Mouse (Mus musculus) layer of hippocampus, adult 11-12 months (tissue): ENCODE results near the gene Cfap58.

Experiments
- DNase-seq: peaks from one replicate; pipeline ENCODE4 v3.0.0; 2022; ENCODE audit warnings: low spot score

Gene Cfap58

GRCm38 (mm10) chr19:47978109-47978701 is 40.7 kb downstream of the Cfap58 start:
- no peak for DNase-seq

DNA sequence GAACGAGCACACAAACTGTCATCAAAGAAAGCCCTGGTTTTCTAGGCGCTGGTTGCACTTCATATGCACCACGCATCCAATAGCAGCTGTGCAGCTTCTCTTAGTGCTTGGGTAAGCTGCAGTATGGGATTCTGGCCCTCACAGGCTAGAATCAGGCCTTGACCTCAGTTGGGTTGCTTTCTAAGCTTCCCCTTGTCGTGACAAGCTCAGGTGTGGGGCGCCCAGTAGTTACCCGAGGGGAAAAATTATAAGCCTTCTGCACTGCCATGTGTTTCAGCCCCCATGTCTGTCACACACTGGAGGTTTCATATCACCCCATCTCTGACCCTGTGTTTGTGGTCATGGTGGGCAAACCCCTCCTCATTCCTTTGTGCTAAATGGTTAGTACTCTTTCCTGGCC is 42.0 kb downstream of the Cfap58 start:
- DNase-seq: no peak

GRCm38 (mm10) chr19:47980241-47980640 is 42.8 kb downstream of the Cfap58 start:
- no peak for DNase-seq

DNA sequence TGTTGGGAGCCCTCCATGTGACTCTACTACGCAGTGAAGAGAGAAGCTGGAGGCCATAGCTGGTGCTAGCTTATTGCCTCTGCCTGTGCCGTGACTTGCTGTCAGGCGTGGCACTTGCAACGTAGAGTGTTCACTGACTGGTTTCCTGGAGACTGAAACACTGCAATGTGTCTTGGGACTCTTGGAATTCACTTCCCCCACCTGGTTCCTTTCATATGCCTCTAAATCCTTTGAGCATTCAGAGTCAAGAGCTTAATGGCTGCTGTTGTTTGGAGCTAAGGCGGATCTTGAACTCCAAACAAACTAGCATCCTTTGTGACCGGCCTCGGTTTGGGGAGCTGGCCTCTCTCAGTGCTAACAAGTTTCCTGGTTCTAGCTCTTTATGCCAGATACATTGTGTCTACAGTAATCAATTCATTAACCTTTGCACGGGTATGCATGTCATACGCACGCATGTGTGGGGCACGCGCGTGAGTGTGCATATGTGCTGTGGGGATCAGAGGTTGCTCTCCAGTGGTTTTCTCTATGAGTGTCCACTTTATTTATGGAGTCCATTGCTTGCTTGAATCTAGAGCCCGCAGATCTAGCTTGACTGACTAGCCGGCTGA is 48.2 kb downstream of the Cfap58 start:
- no peak for DNase-seq

DNA sequence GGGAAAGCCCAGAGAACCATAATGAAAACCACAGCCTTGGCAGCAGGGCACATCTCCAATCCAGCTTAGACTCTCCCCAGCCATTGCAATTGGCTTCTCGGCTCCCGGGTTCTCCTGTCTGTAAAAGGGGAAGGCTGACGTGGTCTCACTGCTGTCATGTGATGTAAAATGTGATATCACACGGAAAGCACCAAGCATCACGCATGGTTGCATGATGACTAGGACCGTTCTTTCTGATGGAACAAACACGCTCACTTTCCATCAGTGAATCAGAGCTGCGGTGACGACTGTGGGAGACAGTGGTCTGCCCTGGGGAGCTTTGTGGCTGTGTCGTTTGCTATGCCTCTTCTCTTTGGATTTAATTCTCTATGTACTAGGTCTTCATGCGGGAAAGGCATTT is 50.5 kb downstream of the Cfap58 start:
- no peak for DNase-seq

- peak; percentile 33 for DNase-seq
These were observed 51.0 kb downstream of the Cfap58 start for GRCm38 (mm10) chr19:47988456-47988855.

GRCm38 (mm10) chr19:47988880-47989574 is 51.6 kb downstream of the Cfap58 start:
- no peak for DNase-seq

DNA sequence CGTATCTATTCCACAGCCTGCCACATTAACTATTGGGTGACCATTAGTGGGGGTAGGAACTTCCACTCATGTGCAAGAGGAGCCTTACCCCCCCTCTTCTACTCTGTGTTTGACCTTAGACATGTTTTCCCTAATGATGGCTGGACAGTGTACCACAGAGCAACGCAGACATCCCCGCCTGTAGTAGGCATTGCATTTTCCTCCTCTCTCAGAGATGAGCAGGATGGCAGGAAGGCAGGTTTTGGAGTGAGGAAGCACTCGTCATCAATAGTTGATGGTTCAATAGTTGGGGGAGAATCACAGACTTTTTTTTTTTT is 52.1 kb downstream of the Cfap58 start:
- DNase-seq: no peak

DNA sequence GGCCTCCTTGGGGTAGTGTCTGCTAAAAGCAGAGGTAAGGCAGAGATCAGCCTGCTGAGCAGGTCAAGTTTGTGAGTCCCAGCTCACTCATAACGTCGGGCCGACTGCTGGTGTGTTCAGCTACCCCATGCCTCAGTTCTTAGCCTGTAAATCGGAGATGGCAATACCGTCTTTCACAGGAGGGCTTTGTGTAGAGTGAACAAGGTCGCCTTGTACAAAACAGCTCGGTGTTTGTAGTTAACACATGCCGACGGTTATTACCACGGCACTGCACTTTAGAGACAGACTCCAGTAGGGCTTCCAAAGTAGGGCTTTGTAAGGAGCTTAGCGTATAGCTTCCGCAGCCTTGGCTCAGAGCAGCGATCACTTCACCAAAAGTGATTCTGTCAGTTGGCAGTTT is 63.8 kb downstream of the Cfap58 start:
- DNase-seq: no peak

- no peak for DNase-seq
These were observed 64.3 kb downstream of the Cfap58 start for GRCm38 (mm10) chr19:48001774-48002173.

- no peak for DNase-seq
These were observed 71.4 kb downstream of the Cfap58 start for GRCm38 (mm10) chr19:48008771-48009413.

GRCm38 (mm10) chr19:48009586-48010331 is 72.3 kb downstream of the Cfap58 start:
- DNase-seq: no peak

- DNase-seq: no peak
These were observed 82.6 kb downstream of the Cfap58 start for GRCm38 (mm10) chr19:48020103-48020502.

- no peak for DNase-seq
These were observed 84.0 kb downstream of the Cfap58 start for GRCm38 (mm10) chr19:48021435-48021834.

DNA sequence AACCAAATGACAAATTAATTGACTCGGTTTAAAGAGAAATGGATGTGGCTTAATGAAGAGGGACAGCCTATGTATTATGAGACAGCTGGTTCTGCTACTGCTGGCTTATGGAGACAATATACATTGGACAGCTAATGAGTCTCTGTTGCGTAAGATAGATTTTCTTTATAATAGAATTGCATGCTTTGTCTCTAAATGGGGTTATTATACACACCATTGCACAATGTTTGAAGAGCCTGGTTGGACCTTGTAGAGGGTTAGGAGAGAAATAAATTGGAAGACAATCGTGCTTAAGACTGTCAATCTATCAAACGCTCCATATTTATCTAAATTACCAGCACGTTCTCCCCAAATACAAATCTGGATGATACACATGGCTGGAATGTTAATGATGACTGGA is 85.3 kb downstream of the Cfap58 start:
- DNase-seq: no peak

DNA sequence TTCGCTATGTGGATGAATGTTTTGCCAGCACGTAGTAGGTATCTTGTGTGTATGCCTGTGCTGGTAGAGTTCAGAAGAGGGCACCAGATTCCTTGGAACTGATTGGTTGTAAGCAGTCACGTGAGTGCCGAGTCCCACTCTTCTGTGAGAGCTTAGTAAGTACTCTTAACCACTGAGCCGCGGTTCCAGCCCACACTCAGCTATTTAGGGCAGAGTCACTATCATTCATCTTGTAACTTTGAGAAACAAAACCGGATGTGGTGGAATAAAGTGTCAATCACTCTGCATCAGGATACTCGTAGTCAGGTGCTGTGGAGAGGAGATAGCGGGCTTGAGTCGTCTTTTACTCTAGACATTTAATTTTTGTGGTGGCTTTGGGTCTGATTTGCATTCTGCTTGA is 86.3 kb downstream of the Cfap58 start:
- no peak for DNase-seq

- DNase-seq: no peak
These were observed 87.9 kb downstream of the Cfap58 start for GRCm38 (mm10) chr19:48025366-48025765.

DNA sequence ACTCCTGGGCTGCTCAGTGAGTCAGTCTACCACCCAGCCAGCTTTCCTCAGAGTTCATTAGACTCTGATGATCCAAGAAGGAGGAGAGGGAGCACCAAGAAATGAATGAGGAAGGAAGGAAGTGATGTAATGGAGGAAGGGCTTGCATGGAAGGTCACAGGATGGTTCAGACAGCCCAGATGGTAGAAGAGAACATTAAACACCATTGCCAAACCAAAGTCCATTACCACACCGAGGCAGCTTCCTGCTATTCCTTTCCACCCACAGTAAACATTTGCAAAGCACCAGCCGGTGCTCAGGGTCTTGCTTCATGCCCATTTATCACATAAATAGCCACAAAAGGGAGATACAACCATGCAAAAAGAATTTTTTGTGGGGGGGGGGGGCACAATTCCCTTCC is 89.4 kb downstream of the Cfap58 start:
- DNase-seq: no peak

DNA sequence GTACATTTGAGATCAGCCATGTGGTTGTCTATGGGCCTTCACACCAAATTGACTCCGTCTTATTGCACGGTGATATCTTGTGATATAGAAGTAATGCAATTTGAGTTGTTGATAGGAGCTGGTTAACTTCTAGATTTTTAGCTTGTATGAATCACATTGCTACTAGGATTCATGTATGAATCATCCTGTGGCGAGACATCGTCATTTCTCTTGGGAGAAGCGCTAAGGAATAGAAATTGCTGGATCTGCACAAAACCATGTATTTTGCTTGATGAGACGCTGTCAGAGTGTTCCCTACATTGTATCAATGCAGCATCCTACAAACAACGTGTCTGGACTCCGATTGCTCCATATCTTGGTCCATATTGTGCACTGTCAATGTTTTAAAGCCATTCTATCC is 102.1 kb downstream of the Cfap58 start:
- no peak for DNase-seq

- DNase-seq: no peak
These were observed 109.8 kb downstream of the Cfap58 start for GRCm38 (mm10) chr19:48047315-48047714.

GRCm38 (mm10) chr19:48049361-48049760 is 111.9 kb downstream of the Cfap58 start:
- DNase-seq: no peak

GRCm38 (mm10) chr19:48063289-48063688 is 125.8 kb downstream of the Cfap58 start:
- no peak for DNase-seq

- DNase-seq: no peak
These were observed 142.2 kb downstream of the Cfap58 start for GRCm38 (mm10) chr19:48079718-48080117.
